Comparison of ENCODE assay signal across 12 mouse cellular contexts in the genomic region with DNA sequence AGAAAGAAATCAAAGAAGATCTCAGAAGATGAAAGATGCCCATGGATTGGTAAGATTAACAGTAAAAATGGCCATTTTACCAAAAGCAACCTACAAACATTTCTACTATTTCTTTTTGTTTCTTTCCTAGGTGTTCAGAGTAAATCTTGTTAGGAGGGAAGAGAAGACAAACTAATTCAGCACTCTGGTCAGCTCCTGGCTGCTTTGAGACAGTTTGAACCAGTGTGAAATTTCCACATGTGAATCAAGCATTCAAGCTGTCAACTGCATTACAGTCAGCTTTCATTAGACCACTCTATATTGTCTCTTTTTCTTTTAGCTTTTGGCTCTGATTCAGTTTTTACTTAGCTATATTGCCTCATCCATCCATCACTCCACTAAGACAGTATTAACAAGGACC.
DNase-seq lines count a peak whose midpoint lies in the region; ATAC-seq and TF ChIP-seq lines count a peak whose summit lies in the region.
"Had no signal": no experiment of that assay in that cellular context is flagged by ENCODE, and none has a peak within 500 bp of the region (broad histone marks: within the 10 kb centered on the region; RNA-seq: fewer than 3 reads in every experiment).

No protein-coding gene starts in this region.

- no peak overlapping the region for H3K4me2 ChIP-seq in kidney, postnatal 0 days (ENCODE audit: low read length)
- H3K4me2 ChIP-seq in kidney, embryonic 16.5 days (replicated peaks; ENCODE audit: low read depth, low read length) = no peak overlapping the region

- no peak for TF ChIP-seq CTCF in kidney, postnatal 0 days (IDR thresholded peaks at IDR 0.05; ENCODE audit: low read depth)
- TF ChIP-seq CTCF in brain, embryonic 14.5 days (IDR thresholded peaks at IDR 0.05; ENCODE audit: borderline replicate concordance, extremely low read depth, insufficient read depth, insufficient read length) = no peak
- no peak for TF ChIP-seq CTCF in left cerebral cortex, adult 2 months (IDR thresholded peaks at IDR 0.05)

- in situ Hi-C loops in ES-E14 (cut with MboI; ENCODE audit: low sequenced_read_pairs in 2 of 2, unreplicated experiment in 2 of 2) = no loop called here

- H3K27me3 ChIP-seq in kidney, postnatal 0 days (ENCODE audit: insufficient read depth, low read length) = no peaks in the 10 kb centered on the region
- no peaks in the 10 kb centered on the region for H3K27me3 ChIP-seq in kidney, embryonic 16.5 days (ENCODE audit: insufficient read depth, low read length)
- no peaks in the 10 kb centered on the region for H3K27me3 ChIP-seq in limb, embryonic 10.5 days (ENCODE audit: low read depth, poor library complexity, severe bottlenecking)

- no peak for ATAC-seq in kidney, postnatal 0 days (replicated peaks; ENCODE audit: low FRiP score, low read depth)
- no peak for ATAC-seq in kidney, embryonic 16.5 days (ENCODE audit: low FRiP score, low TSS enrichment)

- H3K9me3 ChIP-seq in kidney, postnatal 0 days (replicated peaks; ENCODE audit: low read length) = no peaks in the 10 kb centered on the region
- H3K9me3 ChIP-seq in kidney, embryonic 16.5 days (ENCODE audit: low read length) = no peaks in the 10 kb centered on the region
- no peaks in the 10 kb centered on the region for H3K9me3 ChIP-seq in ES-E14 (ENCODE audit: control insufficient read depth, insufficient read depth, low read depth, low read length)
- H3K9me3 ChIP-seq in limb, embryonic 10.5 days (replicated peaks) = no peaks in the 10 kb centered on the region

- H3K36me3 ChIP-seq in kidney, postnatal 0 days (ENCODE audit: insufficient read depth, low read length) = no peaks in the 10 kb centered on the region
- H3K36me3 ChIP-seq in kidney, embryonic 16.5 days (ENCODE audit: insufficient read depth, low read length) = no peaks in the 10 kb centered on the region
- H3K36me3 ChIP-seq in ES-E14 (ENCODE audit: control insufficient read depth, insufficient read depth, low read length, poor library complexity, severe bottlenecking) = no peaks in the 10 kb centered on the region
- H3K36me3 ChIP-seq in limb, embryonic 10.5 days = no peaks in the 10 kb centered on the region

- no peaks in the 10 kb centered on the region for H3K4me1 ChIP-seq in kidney, postnatal 0 days (replicated peaks; ENCODE audit: insufficient read depth, low read length)
- no peaks in the 10 kb centered on the region for H3K4me1 ChIP-seq in kidney, embryonic 16.5 days (ENCODE audit: insufficient read depth, low read length)
- no peaks in the 10 kb centered on the region for H3K4me1 ChIP-seq in ES-E14 (ENCODE audit: control insufficient read depth in 2 of 2, insufficient read depth in 2 of 2, low read length in 2 of 2, poor library complexity in 1 of 2)
- no peaks in the 10 kb centered on the region for H3K4me1 ChIP-seq in limb, embryonic 10.5 days

- H3K9ac ChIP-seq in kidney, postnatal 0 days (ENCODE audit: low read depth, low read length) = no peak overlapping the region
- no peak overlapping the region for H3K9ac ChIP-seq in kidney, embryonic 16.5 days (replicated peaks; ENCODE audit: low read length)
- no peak overlapping the region for H3K9ac ChIP-seq in ES-E14 (ENCODE audit: insufficient read depth, low read depth, low read length, poor library complexity, severe bottlenecking)

- intact Hi-C loops in left cerebral cortex, adult 2 months (cut with DNase I) = no loop called here

- DNase-seq in kidney, postnatal 0 days (ENCODE audit: low spot score) = peak; percentile 69
- DNase-seq in ES-E14 (ENCODE audit: low read depth, low spot score) = peak; percentile 43
- peak; percentile 29 for DNase-seq in brain, embryonic 14.5 days (ENCODE audit: low read depth)
- peak; percentile 37 for DNase-seq in limb, embryonic 10.5 days (ENCODE audit: low spot score)
- DNase-seq in left cerebral cortex, adult 2 months (ENCODE audit: extremely low spot score in 1 of 2, low spot score in 2 of 2) = no peak
- no peak for DNase-seq in testis, postnatal 10 days (ENCODE audit: low spot score)
- DNase-seq: cerebellum, adult 8-10 months; kidney, adult 18-20 months; liver; thymus, postnatal 36 days had no signal

- no peak overlapping the region for H3K27ac ChIP-seq in kidney, postnatal 0 days
- H3K27ac ChIP-seq in kidney, embryonic 16.5 days (ENCODE audit: low read length) = no peak overlapping the region
- no peak overlapping the region for H3K27ac ChIP-seq in ES-E14 (ENCODE audit: insufficient read depth, low read depth, low read length, poor library complexity, severe bottlenecking)
- H3K27ac ChIP-seq in limb, embryonic 10.5 days = no peak overlapping the region
- H3K27ac ChIP-seq in left cerebral cortex, adult 2 months = no peak overlapping the region
- H3K27ac ChIP-seq: macrophage had no signal

- no peak overlapping the region for H3K4me3 ChIP-seq in kidney, postnatal 0 days (replicated peaks; ENCODE audit: low read depth, low read length)
- no peak overlapping the region for H3K4me3 ChIP-seq in kidney, embryonic 16.5 days (ENCODE audit: low read length)
- H3K4me3 ChIP-seq in ES-E14 (ENCODE audit: insufficient read depth in 1 of 2, low read depth in 1 of 2, low read length in 2 of 2, poor library complexity in 1 of 2, severe bottlenecking in 1 of 2) = no peak overlapping the region
- no peak overlapping the region for H3K4me3 ChIP-seq in limb, embryonic 10.5 days
- H3K4me3 ChIP-seq in left cerebral cortex, adult 2 months = no peak overlapping the region

- TF ChIP-seq POLR2A in brain, embryonic 14.5 days (IDR thresholded peaks at IDR 0.05; ENCODE audit: borderline replicate concordance, extremely low read depth, insufficient read depth, insufficient read length, poor library complexity, severe bottlenecking) = no peak

TF ChIP-seq in ES-E14, 5 proteins besides CTCF, POLR2A, EP300 and RAD21:
- TF ChIP-seq ZC3H11A (IDR thresholded peaks at IDR 0.05; ENCODE audit: borderline replicate concordance, low read depth, low read length) (no peak), CHD2 (IDR thresholded peaks at IDR 0.05; ENCODE audit: low read depth, low read length) (no peak), ZNF384 (IDR thresholded peaks at IDR 0.05; ENCODE audit: low read depth, low read length) (no peak), HCFC1 (IDR thresholded peaks at IDR 0.05; ENCODE audit: borderline replicate concordance, insufficient read depth, low read length) (no peak), MAFK (IDR thresholded peaks at IDR 0.05; ENCODE audit: insufficient read depth, low read depth, low read length) (no peak)
TF ChIP-seq in ES-E14: peak in this region for 0.

Comparison
In these comparisons a context has a peak if more than half of its experiments do, and no peak if none do; other contexts are left out.
1. DNase-seq: peak in kidney, postnatal 0 days (single experiment), ES-E14 (single experiment), brain, embryonic 14.5 days (single experiment) and limb, embryonic 10.5 days (single experiment); none in left cerebral cortex, adult 2 months (0 of 2) and testis, postnatal 10 days (single experiment).